Mouse (Mus musculus): ENCODE data around the gene Zfp87. TPM values are rescaled to one million over a fixed set of nuclear protein-coding genes. Genes with fewer than 3 reads are reported as not detected.
A peak's percentile ranks its signal among the peaks of the same experiment; 100 is the strongest.

The Zfp87 gene
- polyA plus RNA-seq, 2 experiments: 5.3 to 8.7 TPM

DNA sequence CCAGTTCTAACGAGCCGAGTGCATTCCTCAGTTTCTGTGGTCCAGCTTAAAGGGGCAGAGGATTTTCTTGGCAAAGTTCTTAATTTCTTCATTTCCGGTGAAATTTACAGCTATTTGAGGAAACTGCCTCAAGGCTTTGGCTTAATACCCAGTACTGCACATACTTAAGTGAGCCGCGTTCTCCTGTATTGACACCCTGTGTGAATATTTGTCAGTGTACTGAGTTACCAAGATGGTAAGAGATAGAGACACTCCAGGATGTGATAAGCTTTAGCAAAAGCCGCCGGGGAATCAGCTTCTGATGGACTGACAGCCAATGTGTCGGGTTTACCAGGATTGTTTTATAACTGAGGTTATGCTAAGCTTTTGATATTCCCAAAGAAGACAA lies 41.6 kb downstream of the Zfp87 start:
- Histone ChIP-seq H3K4me2 (ENCODE audit: low read depth) (peak overlapping the region; percentile 78), H3K27me3 (ENCODE audit: control insufficient read depth, insufficient read depth, low read length) (no peaks in the 10 kb centered on the region), H3K4me1 (replicated peaks; ENCODE audit: control insufficient read depth in 2 of 2, insufficient read depth in 2 of 2, low read length in 1 of 2) (peaks cover 3 to 14% of the 10 kb centered on the region in 2 experiments; a peak in 2 of 4 replicates), H3K9ac (replicated peaks) (peak overlapping the region; percentile 80), H3K36me3 (replicated peaks; ENCODE audit: control insufficient read depth, insufficient read depth, low read depth) (no peaks in the 10 kb centered on the region), H3K27ac (peak overlapping the region; percentile 18; the same call in 1 of the 2 replicates), H3K4me3 (ENCODE audit: insufficient read depth in 1 of 2, low read depth in 2 of 2, low read length in 2 of 2) (peak overlapping the region; percentile 70 to 97), H3K9me3 (ENCODE audit: control insufficient read depth, low read length) (no peaks in the 10 kb centered on the region)
- DNase-seq (ENCODE audit: low read depth in 3 of 3, low spot score in 3 of 3) (no peak), ATAC-seq (ENCODE audit: insufficient read depth) (0 out of 2 replicates have a peak, but pooled peaks have one; percentile 25)
- WGBS (ENCODE audit: insufficient replicate concordance): 18% methylated on average over 8 of the region's 8 CpGs
- TF ChIP-seq CTCF (IDR thresholded peaks at IDR 0.05; ENCODE audit: low read depth) (no peak), EP300 (IDR thresholded peaks at IDR 0.05; ENCODE audit: low read depth) (no peak)

DNA sequence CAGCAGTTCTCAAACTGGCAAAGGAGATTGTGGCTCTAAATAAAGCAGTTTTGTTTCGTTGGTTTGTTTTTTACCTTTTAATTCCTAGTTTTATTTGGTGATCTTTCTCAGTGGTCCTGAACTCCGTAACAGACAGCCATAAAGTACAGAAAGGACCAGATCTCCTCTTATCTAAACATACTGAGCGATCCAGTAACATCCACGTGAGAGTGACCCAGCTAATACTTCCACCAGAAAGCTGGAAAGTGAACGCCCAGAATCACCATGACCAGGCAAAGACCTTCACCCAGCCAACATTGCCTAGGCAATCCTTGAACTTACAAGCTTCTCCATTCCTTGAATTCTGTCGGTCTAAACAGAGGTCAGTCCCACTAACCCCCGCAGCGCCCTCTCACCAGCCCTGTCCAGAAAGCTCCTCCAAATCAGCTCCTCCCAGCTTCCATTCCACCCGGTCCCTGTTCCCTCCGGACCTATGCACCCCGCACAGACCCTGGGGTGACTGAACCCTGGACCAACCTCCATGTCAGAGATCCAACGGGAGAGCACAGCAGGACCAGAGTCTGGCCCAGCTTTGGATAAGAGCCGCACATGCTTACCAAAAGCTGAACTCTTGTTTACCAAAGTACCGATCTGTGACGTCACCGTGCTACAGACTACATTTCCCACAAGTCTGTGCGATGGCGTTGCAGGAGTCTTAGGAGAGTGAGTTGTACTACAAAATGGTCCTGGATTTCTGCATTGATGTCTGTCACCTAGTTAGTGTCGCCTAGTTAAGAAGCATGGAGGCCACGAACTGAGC lies 42.2 kb downstream of the Zfp87 start, which contains the start of gene Zfp874b:
TSS of gene Zfp874b (minus strand) at position 634 of the 799 bp plus-strand sequence.
- H3K36me3 ChIP-seq (replicated peaks; ENCODE audit: control insufficient read depth, insufficient read depth, low read depth): no peaks in the 10 kb centered on the region
- DNase-seq (ENCODE audit: low read depth in 3 of 3, low spot score in 3 of 3) (peak; percentile 82 to 88 (median 87)), ATAC-seq (ENCODE audit: insufficient read depth) (peak; percentile 94)
- TF ChIP-seq EP300 (IDR thresholded peaks at IDR 0.05; ENCODE audit: low read depth) (peak; percentile 17; the same call in 1 of the 2 replicates), CTCF (IDR thresholded peaks at IDR 0.05; ENCODE audit: low read depth) (no peak)
- peak within 1 kb of the TSS; percentile 79 for H3K27ac ChIP-seq
- H3K27me3 ChIP-seq (ENCODE audit: control insufficient read depth, insufficient read depth, low read length): no peaks in the 10 kb centered on the region
- H3K4me3 ChIP-seq (ENCODE audit: insufficient read depth in 1 of 2, low read depth in 2 of 2, low read length in 2 of 2): peak within 1 kb of the TSS; percentile 70 to 97
- peak within 1 kb of the TSS; percentile 80 for H3K9ac ChIP-seq (replicated peaks)
- peaks cover 3 to 14% of the 10 kb centered on the region in 2 experiments; a peak in 2 of 4 replicates for H3K4me1 ChIP-seq (replicated peaks; ENCODE audit: control insufficient read depth in 2 of 2, insufficient read depth in 2 of 2, low read length in 1 of 2)
- H3K9me3 ChIP-seq (ENCODE audit: control insufficient read depth, low read length): no peaks in the 10 kb centered on the region
- 3% methylated on average over 20 of the region's 20 CpGs for WGBS (ENCODE audit: insufficient replicate concordance)
- peak within 1 kb of the TSS; percentile 78 for H3K4me2 ChIP-seq (ENCODE audit: low read depth)

GRCm38 (mm10) chr13:67481528-67481927 lies 44.4 kb downstream of the Zfp87 start:
- no peak overlapping the region for H3K9ac ChIP-seq (replicated peaks)
- ATAC-seq (ENCODE audit: insufficient read depth): no peak

GRCm38 (mm10) chr13:67469274-67469673 lies 56.7 kb downstream of the Zfp87 start:
- ATAC-seq (ENCODE audit: insufficient read depth) (no peak), DNase-seq (ENCODE audit: low read depth in 3 of 3, low spot score in 3 of 3) (no peak)
- no peaks in the 10 kb centered on the region for H3K27me3 ChIP-seq (ENCODE audit: control insufficient read depth, insufficient read depth, low read length)
- 55% methylated on average over 3 of the region's 3 CpGs for WGBS (ENCODE audit: insufficient replicate concordance)
- no peak overlapping the region for H3K4me3 ChIP-seq (ENCODE audit: insufficient read depth in 1 of 2, low read depth in 2 of 2, low read length in 2 of 2)
- no peaks in the 10 kb centered on the region for H3K9me3 ChIP-seq (ENCODE audit: control insufficient read depth, low read length)
- TF ChIP-seq CTCF (IDR thresholded peaks at IDR 0.05; ENCODE audit: low read depth): no peak
- no peak for TF ChIP-seq EP300 (IDR thresholded peaks at IDR 0.05; ENCODE audit: low read depth)
- peaks cover 4% of the 10 kb centered on the region; the same call in 1 of the 2 replicates for H3K36me3 ChIP-seq (replicated peaks; ENCODE audit: control insufficient read depth, insufficient read depth, low read depth)
- no peak overlapping the region for H3K27ac ChIP-seq
- H3K4me1 ChIP-seq (replicated peaks; ENCODE audit: control insufficient read depth in 2 of 2, insufficient read depth in 2 of 2, low read length in 1 of 2): no peaks in the 10 kb centered on the region
- H3K4me2 ChIP-seq (ENCODE audit: low read depth): no peak overlapping the region
- no peak overlapping the region for H3K9ac ChIP-seq (replicated peaks)

More at GRCm38 (mm10) chr13:67481528-67481927, 44.4 kb downstream of the Zfp87 start:
- Histone ChIP-seq H3K27me3 (ENCODE audit: control insufficient read depth, insufficient read depth, low read length) (no peaks in the 10 kb centered on the region), H3K4me1 (replicated peaks; ENCODE audit: control insufficient read depth in 2 of 2, insufficient read depth in 2 of 2, low read length in 1 of 2) (peaks cover 3 to 14% of the 10 kb centered on the region in 2 experiments; a peak in 2 of 4 replicates), H3K4me3 (ENCODE audit: insufficient read depth in 1 of 2, low read depth in 2 of 2, low read length in 2 of 2) (no peak overlapping the region), H3K27ac (no peak overlapping the region), H3K9me3 (ENCODE audit: control insufficient read depth, low read length) (no peaks in the 10 kb centered on the region), H3K4me2 (ENCODE audit: low read depth) (no peak overlapping the region), H3K36me3 (replicated peaks; ENCODE audit: control insufficient read depth, insufficient read depth, low read depth) (no peaks in the 10 kb centered on the region)
- no peak for DNase-seq (ENCODE audit: low read depth in 3 of 3, low spot score in 3 of 3)
- TF ChIP-seq CTCF (IDR thresholded peaks at IDR 0.05; ENCODE audit: low read depth) (no peak), EP300 (IDR thresholded peaks at IDR 0.05; ENCODE audit: low read depth) (no peak)
- 60% methylated on average over 4 of the region's 4 CpGs for WGBS (ENCODE audit: insufficient replicate concordance)

Other genes starting within 250 kb of the Zfp87 start
- gene Zfp458, start 247.7 kb downstream of the Zfp87 start, polyA plus RNA-seq (2012; rRNA removed): 0.27 and 0.49 TPM in 2 replicates
- 0.28 and 0.34 TPM in 2 replicates for gene Zfp458, start 247.7 kb downstream of the Zfp87 start, polyA plus RNA-seq (2014; fragmentation: Nextera tagmentation; extraction: Ambion mirVana)
- gene Zfp457, start 219.7 kb downstream of the Zfp87 start, polyA plus RNA-seq (2012; rRNA removed): 0.42 and 0.44 TPM in 2 replicates
- gene Zfp457, start 219.7 kb downstream of the Zfp87 start, polyA plus RNA-seq (2014; fragmentation: Nextera tagmentation; extraction: Ambion mirVana): 0.24 TPM in 1 of 2 replicates, not detected in the other
- 0.79 and 1.3 TPM in 2 replicates for gene Zfp595, start 193.6 kb downstream of the Zfp87 start, polyA plus RNA-seq (2012; rRNA removed)
- gene Zfp595, start 193.6 kb downstream of the Zfp87 start, polyA plus RNA-seq (2014; fragmentation: Nextera tagmentation; extraction: Ambion mirVana): 1.1 TPM in 2 replicates
- gene Gm28044, start 165.6 kb downstream of the Zfp87 start, polyA plus RNA-seq (2012; rRNA removed): not detected in 2 replicates
- gene Gm28044, start 165.6 kb downstream of the Zfp87 start, polyA plus RNA-seq (2014; fragmentation: Nextera tagmentation; extraction: Ambion mirVana): not detected in 2 replicates
- 0.36 and 0.78 TPM in 2 replicates for gene Zfp953, start 165.6 kb downstream of the Zfp87 start, polyA plus RNA-seq (2012; rRNA removed)
- 0.77 and 0.89 TPM in 2 replicates for gene Zfp953, start 165.6 kb downstream of the Zfp87 start, polyA plus RNA-seq (2014; fragmentation: Nextera tagmentation; extraction: Ambion mirVana)
- gene Gm28041, start 150.4 kb downstream of the Zfp87 start, polyA plus RNA-seq (2012; rRNA removed): 0.10 TPM in 1 of 2 replicates, not detected in the other
- gene Gm28041, start 150.4 kb downstream of the Zfp87 start, polyA plus RNA-seq (2014; fragmentation: Nextera tagmentation; extraction: Ambion mirVana): 0.19 and 0.34 TPM in 2 replicates
- 0.19 and 0.22 TPM in 2 replicates for gene Zfp456, start 150.4 kb downstream of the Zfp87 start, polyA plus RNA-seq (2012; rRNA removed)
- gene Zfp456, start 150.4 kb downstream of the Zfp87 start, polyA plus RNA-seq (2014; fragmentation: Nextera tagmentation; extraction: Ambion mirVana): 0.47 and 0.56 TPM in 2 replicates
- 0.58 and 1.6 TPM in 2 replicates for gene Zfp429, start 126.4 kb downstream of the Zfp87 start, polyA plus RNA-seq (2012; rRNA removed)
- gene Zfp429, start 126.4 kb downstream of the Zfp87 start, polyA plus RNA-seq (2014; fragmentation: Nextera tagmentation; extraction: Ambion mirVana): 1.5 and 1.7 TPM in 2 replicates
- 0.07 and 0.16 TPM in 2 replicates for gene Zfp459, start 104.8 kb downstream of the Zfp87 start, polyA plus RNA-seq (2012; rRNA removed)
- 0.17 and 0.42 TPM in 2 replicates for gene Zfp459, start 104.8 kb downstream of the Zfp87 start, polyA plus RNA-seq (2014; fragmentation: Nextera tagmentation; extraction: Ambion mirVana)
- gene Zfp874a, start 74.6 kb downstream of the Zfp87 start, polyA plus RNA-seq (2012; rRNA removed): 1.8 and 2.7 TPM in 2 replicates
- 5.3 and 5.9 TPM in 2 replicates for gene Zfp874a, start 74.6 kb downstream of the Zfp87 start, polyA plus RNA-seq (2014; fragmentation: Nextera tagmentation; extraction: Ambion mirVana)
- gene Zfp874b, start 41.9 kb downstream of the Zfp87 start, polyA plus RNA-seq (2012; rRNA removed): 1.4 and 2.7 TPM in 2 replicates
- gene Zfp874b, start 41.9 kb downstream of the Zfp87 start, polyA plus RNA-seq (2014; fragmentation: Nextera tagmentation; extraction: Ambion mirVana): 1.9 and 3.2 TPM in 2 replicates
- 0.65 and 1.1 TPM in 2 replicates for gene Zfp58, start 25.6 kb downstream of the Zfp87 start, polyA plus RNA-seq (2012; rRNA removed)
- gene Zfp58, start 25.6 kb downstream of the Zfp87 start, polyA plus RNA-seq (2014; fragmentation: Nextera tagmentation; extraction: Ambion mirVana): 1.6 and 1.7 TPM in 2 replicates
- not detected in 2 replicates for gene Gm26965, start within 50 bp of the Zfp87 start, polyA plus RNA-seq (2012; rRNA removed)
- gene Gm26965, start within 50 bp of the Zfp87 start, polyA plus RNA-seq (2014; fragmentation: Nextera tagmentation; extraction: Ambion mirVana): not detected in 2 replicates
- 1.9 and 2.0 TPM in 2 replicates for gene Zfp748, start 27.7 kb upstream of the Zfp87 start, polyA plus RNA-seq (2012; rRNA removed)
- gene Zfp748, start 27.7 kb upstream of the Zfp87 start, polyA plus RNA-seq (2014; fragmentation: Nextera tagmentation; extraction: Ambion mirVana): 4.9 and 5.1 TPM in 2 replicates
- gene Zfp729b, start 83.5 kb upstream of the Zfp87 start, polyA plus RNA-seq (2012; rRNA removed): 0.43 and 0.80 TPM in 2 replicates
- gene Zfp729b, start 83.5 kb upstream of the Zfp87 start, polyA plus RNA-seq (2014; fragmentation: Nextera tagmentation; extraction: Ambion mirVana): 1.5 and 1.6 TPM in 2 replicates
- not detected in 2 replicates for gene Gm49345, start 111.6 kb upstream of the Zfp87 start, polyA plus RNA-seq (2012; rRNA removed)
- gene Gm49345, start 111.6 kb upstream of the Zfp87 start, polyA plus RNA-seq (2014; fragmentation: Nextera tagmentation; extraction: Ambion mirVana): not detected in 2 replicates
- 0.49 and 0.77 TPM in 2 replicates for gene Zfp729a, start 111.6 kb upstream of the Zfp87 start, polyA plus RNA-seq (2012; rRNA removed)
- 0.80 and 1.5 TPM in 2 replicates for gene Zfp729a, start 111.6 kb upstream of the Zfp87 start, polyA plus RNA-seq (2014; fragmentation: Nextera tagmentation; extraction: Ambion mirVana)
- gene Zfp738, start 160.9 kb upstream of the Zfp87 start, polyA plus RNA-seq (2012; rRNA removed): 1.4 and 1.6 TPM in 2 replicates
- gene Zfp738, start 160.9 kb upstream of the Zfp87 start, polyA plus RNA-seq (2014; fragmentation: Nextera tagmentation; extraction: Ambion mirVana): 1.8 TPM in 2 replicates
- gene Zfp65, start 203.0 kb upstream of the Zfp87 start, polyA plus RNA-seq (2012; rRNA removed): 0.82 and 1.2 TPM in 2 replicates
- 0.62 and 1.0 TPM in 2 replicates for gene Zfp65, start 203.0 kb upstream of the Zfp87 start, polyA plus RNA-seq (2014; fragmentation: Nextera tagmentation; extraction: Ambion mirVana)
- 0.37 and 0.74 TPM in 2 replicates for gene Zfp85, start 229.1 kb upstream of the Zfp87 start, polyA plus RNA-seq (2012; rRNA removed)
- 1.0 and 1.2 TPM in 2 replicates for gene Zfp85, start 229.1 kb upstream of the Zfp87 start, polyA plus RNA-seq (2014; fragmentation: Nextera tagmentation; extraction: Ambion mirVana)

All from liver, embryonic 14.5 days (tissue).